Mouse (Mus musculus): Measurements from ENCODE around the gene Cdc34. TPM values are rescaled to one million over a fixed set of nuclear protein-coding genes. Genes with fewer than 3 reads are reported as not detected.

The Cdc34 gene
- total and polyA plus RNA-seq, 2 experiments from 2014 or later: 120 to 183 TPM

DNA sequence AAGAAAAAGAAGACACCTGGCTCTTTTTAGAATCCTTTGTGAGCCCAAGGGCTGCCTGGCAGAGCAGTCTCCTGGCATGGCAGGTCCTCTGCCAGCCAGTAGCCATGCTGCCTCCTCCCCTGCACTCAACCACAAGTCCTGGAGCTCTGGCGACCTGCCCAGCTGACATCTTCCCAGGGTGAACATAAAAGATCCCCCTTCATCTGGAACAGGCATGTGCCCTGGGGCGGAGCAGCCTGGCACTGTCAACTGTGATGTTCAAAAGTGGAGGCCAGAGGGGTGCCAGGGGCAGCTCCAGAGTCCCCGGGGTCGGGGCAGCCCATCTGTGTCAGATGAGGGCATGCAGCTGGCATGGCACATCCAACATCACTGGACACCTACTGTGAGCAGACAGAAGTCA lies 33.0 kb downstream of the Cdc34 start:
- H3K4me2 ChIP-seq (ENCODE audit: low read depth, low read length): no peak overlapping the region
- H3K4me1 ChIP-seq (ENCODE audit: control insufficient read depth, insufficient read depth): peaks cover 14% of the 10 kb centered on the region
- TF ChIP-seq EP300 (IDR thresholded peaks at IDR 0.05; ENCODE audit: low read depth) (no peak), CTCF (IDR thresholded peaks at IDR 0.05; ENCODE audit: low read depth) (no peak)
- 54% methylated on average over 4 of the region's 4 CpGs for WGBS
- H3K27me3 ChIP-seq (ENCODE audit: control insufficient read depth, insufficient read depth, low read length): peaks cover 48% of the 10 kb centered on the region
- no peak overlapping the region for H3K9ac ChIP-seq (replicated peaks; ENCODE audit: low read depth, low read length)
- ATAC-seq (ENCODE audit: insufficient read depth, low read depth) (no peak), DNase-seq (ENCODE audit: low spot score) (no peak)
- H3K27ac ChIP-seq (ENCODE audit: low read depth): no peak overlapping the region
- H3K4me3 ChIP-seq (ENCODE audit: low read depth, low read length): no peak overlapping the region
- peaks cover 21% of the 10 kb centered on the region for H3K36me3 ChIP-seq (replicated peaks; ENCODE audit: control insufficient read depth, insufficient read depth, low read length)
- H3K9me3 ChIP-seq (replicated peaks; ENCODE audit: control insufficient read depth, low read length): no peaks in the 10 kb centered on the region

DNA sequence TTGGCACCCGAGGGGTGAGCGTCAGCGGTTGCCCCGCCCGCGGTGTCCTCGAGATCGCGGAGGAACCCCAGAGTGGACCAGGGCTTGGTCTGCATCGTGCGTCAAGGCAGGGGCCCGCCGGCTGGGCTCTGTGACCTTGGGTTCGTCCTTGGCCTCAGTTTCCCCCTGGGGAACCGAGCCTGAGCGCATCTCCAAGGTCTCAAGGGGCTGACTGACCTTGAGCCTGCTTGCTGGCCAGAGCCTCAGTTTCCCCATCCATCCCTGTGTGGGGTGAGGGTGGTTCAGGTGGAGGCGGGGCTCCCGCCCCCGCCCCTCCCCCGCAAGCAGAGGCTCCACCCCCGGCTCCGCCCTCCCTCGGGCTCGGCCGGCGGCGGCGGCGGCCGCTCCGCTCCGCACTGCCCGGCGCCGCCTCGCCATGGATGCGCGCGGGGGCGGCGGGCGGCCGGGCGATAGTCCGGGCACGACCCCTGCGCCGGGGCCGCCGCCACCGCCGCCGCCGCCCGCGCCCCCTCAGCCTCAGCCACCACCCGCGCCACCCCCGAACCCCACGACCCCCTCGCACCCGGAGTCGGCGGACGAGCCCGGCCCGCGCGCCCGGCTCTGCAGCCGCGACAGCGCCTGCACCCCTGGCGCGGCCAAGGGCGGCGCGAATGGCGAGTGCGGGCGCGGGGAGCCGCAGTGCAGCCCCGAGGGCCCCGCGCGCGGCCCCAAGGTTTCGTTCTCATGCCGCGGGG lies 34.4 kb downstream of the Cdc34 start, which contains the start of gene Hcn2:
TSS of gene Hcn2 (plus strand) at position 381 of the 734 bp plus-strand sequence.
- 1% methylated on average over 36 of the region's 91 CpGs for WGBS
- DNase-seq (ENCODE audit: low spot score) (no peak), ATAC-seq (ENCODE audit: insufficient read depth, low read depth) (peak; percentile 15; the same call in 1 of the 2 replicates)
- Histone ChIP-seq H3K4me1 (ENCODE audit: control insufficient read depth, insufficient read depth) (peaks cover 13% of the 10 kb centered on the region; the same call in 1 of the 2 replicates), H3K4me2 (ENCODE audit: low read depth, low read length) (peak within 1 kb of the TSS; percentile 95), H3K27me3 (ENCODE audit: control insufficient read depth, insufficient read depth, low read length) (peaks cover 52% of the 10 kb centered on the region), H3K9ac (replicated peaks; ENCODE audit: low read depth, low read length) (no peak within 1 kb of the TSS), H3K4me3 (ENCODE audit: low read depth, low read length) (peak within 1 kb of the TSS; percentile 69), H3K9me3 (replicated peaks; ENCODE audit: control insufficient read depth, low read length) (no peaks in the 10 kb centered on the region), H3K27ac (ENCODE audit: low read depth) (no peak within 1 kb of the TSS), H3K36me3 (replicated peaks; ENCODE audit: control insufficient read depth, insufficient read depth, low read length) (peaks cover 7% of the 10 kb centered on the region)
- TF ChIP-seq EP300 (IDR thresholded peaks at IDR 0.05; ENCODE audit: low read depth) (no peak), CTCF (IDR thresholded peaks at IDR 0.05; ENCODE audit: low read depth) (no peak)

DNA sequence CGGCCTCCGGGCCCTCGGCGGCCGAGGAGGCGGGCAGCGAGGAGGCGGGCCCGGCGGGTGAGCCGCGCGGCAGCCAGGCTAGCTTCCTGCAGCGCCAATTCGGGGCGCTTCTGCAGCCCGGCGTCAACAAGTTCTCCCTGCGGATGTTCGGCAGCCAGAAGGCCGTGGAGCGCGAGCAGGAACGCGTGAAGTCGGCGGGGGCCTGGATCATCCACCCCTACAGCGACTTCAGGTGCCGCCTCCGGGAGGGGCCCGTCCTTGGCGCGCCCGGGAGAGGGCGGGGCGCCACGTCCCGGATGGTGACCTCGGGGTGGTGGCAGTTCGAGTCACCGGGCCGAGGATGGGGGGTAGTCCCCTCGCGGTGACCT lies 35.0 kb downstream of the Cdc34 start:
- under 1% methylated on average over 41 of the region's 44 CpGs for WGBS
- Histone ChIP-seq H3K36me3 (replicated peaks; ENCODE audit: control insufficient read depth, insufficient read depth, low read length) (peaks cover 2% of the 10 kb centered on the region; the same call in 1 of the 2 replicates), H3K9ac (replicated peaks; ENCODE audit: low read depth, low read length) (no peak overlapping the region), H3K27me3 (ENCODE audit: control insufficient read depth, insufficient read depth, low read length) (peaks cover 52% of the 10 kb centered on the region), H3K9me3 (replicated peaks; ENCODE audit: control insufficient read depth, low read length) (no peaks in the 10 kb centered on the region), H3K4me2 (ENCODE audit: low read depth, low read length) (peak overlapping the region; percentile 95), H3K4me1 (ENCODE audit: control insufficient read depth, insufficient read depth) (peaks cover 13% of the 10 kb centered on the region; the same call in 1 of the 2 replicates), H3K4me3 (ENCODE audit: low read depth, low read length) (peak overlapping the region; percentile 69), H3K27ac (ENCODE audit: low read depth) (no peak overlapping the region)
- ATAC-seq (ENCODE audit: insufficient read depth, low read depth) (no peak), DNase-seq (ENCODE audit: low spot score) (no peak)
- TF ChIP-seq EP300 (IDR thresholded peaks at IDR 0.05; ENCODE audit: low read depth): no peak
- no peak for TF ChIP-seq CTCF (IDR thresholded peaks at IDR 0.05; ENCODE audit: low read depth)

DNA sequence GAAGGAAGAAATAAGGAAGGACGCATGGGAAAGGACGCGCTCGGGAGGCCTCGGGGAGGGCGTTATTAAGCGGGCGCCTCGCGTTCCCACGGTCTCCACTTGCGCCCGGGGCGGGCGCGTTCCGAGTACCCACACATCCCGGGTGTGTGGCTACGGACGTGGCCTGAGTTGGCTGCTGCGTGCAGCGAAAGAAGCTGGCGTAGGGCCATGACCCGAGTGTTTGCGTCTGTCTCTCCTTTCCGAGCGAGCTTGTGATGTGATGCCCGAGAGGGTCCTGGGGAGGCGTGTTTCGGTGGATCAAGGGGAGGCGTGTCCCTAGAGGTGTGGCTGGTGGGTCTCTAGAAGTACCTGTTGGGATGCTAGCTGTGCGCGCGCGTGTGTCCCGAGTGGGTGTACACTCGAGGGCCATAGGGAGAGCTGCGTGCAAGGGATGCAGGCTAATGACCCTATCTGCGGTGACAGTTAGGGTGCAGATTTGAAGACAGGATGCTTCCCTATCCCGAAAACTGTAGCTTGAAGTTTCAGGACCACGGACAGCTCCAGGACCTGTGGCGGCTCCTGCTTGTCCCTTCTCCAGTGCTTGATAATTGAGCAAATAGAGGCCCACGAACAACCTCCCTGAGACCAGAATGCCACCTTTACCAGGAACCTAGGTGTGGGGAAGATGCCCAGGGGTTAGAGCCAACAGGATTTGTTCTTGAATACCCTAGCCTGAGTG lies 35.8 kb downstream of the Cdc34 start:
- TF ChIP-seq CTCF (IDR thresholded peaks at IDR 0.05; ENCODE audit: low read depth): no peak
- TF ChIP-seq EP300 (IDR thresholded peaks at IDR 0.05; ENCODE audit: low read depth): no peak
- peak overlapping the region; percentile 95 for H3K4me2 ChIP-seq (ENCODE audit: low read depth, low read length)
- no peak overlapping the region for H3K9ac ChIP-seq (replicated peaks; ENCODE audit: low read depth, low read length)
- H3K27me3 ChIP-seq (ENCODE audit: control insufficient read depth, insufficient read depth, low read length): peaks cover 52% of the 10 kb centered on the region
- ATAC-seq (ENCODE audit: insufficient read depth, low read depth) (peak; percentile 25; the same call in 1 of the 2 replicates), DNase-seq (ENCODE audit: low spot score) (peak; percentile 56)
- peaks cover 13% of the 10 kb centered on the region; the same call in 1 of the 2 replicates for H3K4me1 ChIP-seq (ENCODE audit: control insufficient read depth, insufficient read depth)
- WGBS: 5% methylated on average over 43 of the region's 43 CpGs
- no peaks in the 10 kb centered on the region for H3K9me3 ChIP-seq (replicated peaks; ENCODE audit: control insufficient read depth, low read length)
- no peak overlapping the region for H3K27ac ChIP-seq (ENCODE audit: low read depth)
- peak overlapping the region; percentile 69; the same call in 1 of the 2 replicates for H3K4me3 ChIP-seq (ENCODE audit: low read depth, low read length)
- no peaks in the 10 kb centered on the region for H3K36me3 ChIP-seq (replicated peaks; ENCODE audit: control insufficient read depth, insufficient read depth, low read length)

DNA sequence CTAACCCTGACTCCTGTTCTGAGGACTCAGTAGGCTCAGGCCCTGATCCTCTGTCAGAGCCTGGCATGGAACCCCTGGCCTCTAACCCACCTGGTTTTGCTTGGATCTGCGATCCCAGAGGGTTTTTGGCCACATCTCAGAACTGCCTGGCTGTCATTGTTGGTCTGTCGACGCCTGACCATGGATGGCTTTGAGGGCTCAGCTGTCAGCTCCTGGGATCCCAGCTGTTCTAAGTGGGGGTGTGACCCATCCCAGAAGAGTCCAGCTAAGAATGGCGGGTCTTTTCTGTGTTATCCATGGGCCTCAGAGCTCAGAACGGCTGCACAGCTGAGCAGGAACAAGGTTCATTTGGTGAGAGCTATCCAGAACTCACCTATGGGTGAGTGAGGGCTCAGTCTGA lies 39.1 kb downstream of the Cdc34 start:
- peaks cover 36% of the 10 kb centered on the region for H3K27me3 ChIP-seq (ENCODE audit: control insufficient read depth, insufficient read depth, low read length)
- TF ChIP-seq CTCF (IDR thresholded peaks at IDR 0.05; ENCODE audit: low read depth) (no peak), EP300 (IDR thresholded peaks at IDR 0.05; ENCODE audit: low read depth) (no peak)
- no peaks in the 10 kb centered on the region for H3K36me3 ChIP-seq (replicated peaks; ENCODE audit: control insufficient read depth, insufficient read depth, low read length)
- ATAC-seq (ENCODE audit: insufficient read depth, low read depth): no peak
- H3K4me1 ChIP-seq (ENCODE audit: control insufficient read depth, insufficient read depth): peaks cover 24% of the 10 kb centered on the region; the same call in 1 of the 2 replicates
- H3K9ac ChIP-seq (replicated peaks; ENCODE audit: low read depth, low read length): no peak overlapping the region
- no peak overlapping the region for H3K4me3 ChIP-seq (ENCODE audit: low read depth, low read length)
- WGBS: 46% methylated on average over 5 of the region's 5 CpGs
- no peak overlapping the region for H3K27ac ChIP-seq (ENCODE audit: low read depth)
- H3K9me3 ChIP-seq (replicated peaks; ENCODE audit: control insufficient read depth, low read length): no peaks in the 10 kb centered on the region
- no peak for DNase-seq (ENCODE audit: low spot score)
- no peak overlapping the region for H3K4me2 ChIP-seq (ENCODE audit: low read depth, low read length)
